8 mouse cellular contexts compared by ENCODE assay signal in the genomic region with DNA sequence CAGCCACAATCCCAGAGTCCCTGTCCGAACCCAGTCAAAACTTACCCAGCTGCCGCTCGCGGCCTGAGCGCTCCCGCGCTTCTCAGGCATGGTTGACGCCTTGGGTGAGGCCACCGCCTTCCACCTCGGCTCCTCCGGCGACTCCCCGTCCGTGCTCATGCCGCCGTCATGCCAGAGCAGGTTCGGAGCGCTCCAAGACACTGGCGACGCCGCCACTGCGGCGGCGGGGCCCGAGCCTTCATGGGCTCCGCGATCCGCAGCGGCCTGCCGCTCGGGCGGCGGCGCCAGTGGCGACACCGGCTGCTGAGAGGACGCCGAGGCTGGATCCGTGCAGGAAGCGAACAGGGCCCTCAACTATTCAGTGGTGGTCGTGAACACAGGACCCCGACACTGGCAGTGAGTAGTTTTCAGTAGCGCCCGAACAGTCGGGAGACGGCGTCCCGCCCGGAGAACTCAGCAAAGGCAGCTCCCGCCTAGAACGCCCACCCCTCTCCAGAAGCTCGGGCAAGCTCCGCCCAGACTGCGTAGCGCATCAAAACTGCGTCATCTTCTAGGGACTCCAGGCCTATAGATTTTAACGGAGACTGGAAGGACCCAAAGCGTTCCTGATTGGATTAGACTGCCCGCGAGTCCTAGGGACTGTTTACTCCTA. TPM values are rescaled to one million over a fixed set of nuclear protein-coding genes. Genes with fewer than 3 reads are reported as not detected.
A peak's percentile ranks its signal among the peaks of the same experiment; 100 is the strongest.
DNase-seq lines count a peak whose midpoint lies in the region; ATAC-seq and TF ChIP-seq lines count a peak whose summit lies in the region.

A gene (minus strand): TSS at position 517 of the 652 bp plus-strand sequence.

- H3K9ac ChIP-seq in kidney, embryonic 14.5 days (ENCODE audit: low read depth, low read length), result peak within 1 kb of the TSS; percentile 70
- H3K9ac ChIP-seq in limb, embryonic 15.5 days, result peak within 1 kb of the TSS; percentile 82

- DNase-seq in A20 (ENCODE audit: low read depth, low spot score), result peak; percentile 91
- DNase-seq in heart, adult 9 months (ENCODE audit: low spot score in 2 of 2), result peak; percentile 90 to 93
- peak; percentile 66 to 82 for DNase-seq in monocyte, adult 2 months (ENCODE audit: low read depth in 1 of 2, low spot score in 2 of 2)
- peak; percentile 84 to 88 for DNase-seq in spleen, postnatal 36 days (ENCODE audit: low spot score in 2 of 2)

- no peak for TF ChIP-seq POLR2A in bone marrow macrophage, adult 2 months (IDR thresholded peaks at IDR 0.05; ENCODE audit: borderline replicate concordance, low read depth, low read length)
- TF ChIP-seq POLR2A in embryonic fibroblast, embryonic 13.5 days (IDR thresholded peaks at IDR 0.05; ENCODE audit: low read depth, low read length), result peak; percentile 82

- H3K4me1 ChIP-seq in bone marrow macrophage, adult 2 months (ENCODE audit: control insufficient read depth, insufficient read depth, low read length), result peaks cover 4% of the 10 kb centered on the region
- H3K4me1 ChIP-seq in embryonic fibroblast, embryonic 13.5 days (ENCODE audit: control insufficient read depth, insufficient read depth, low read length), result no peaks in the 10 kb centered on the region
- no peaks in the 10 kb centered on the region for H3K4me1 ChIP-seq in kidney, embryonic 14.5 days (ENCODE audit: control insufficient read depth, insufficient read depth, low read length)
- peaks cover 6% of the 10 kb centered on the region; the same call in 1 of the 2 replicates for H3K4me1 ChIP-seq in limb, embryonic 15.5 days

- no peak for TF ChIP-seq CTCF in bone marrow macrophage, adult 2 months (IDR thresholded peaks at IDR 0.05; ENCODE audit: low read depth, low read length)
- TF ChIP-seq CTCF in embryonic fibroblast, embryonic 13.5 days (IDR thresholded peaks at IDR 0.05; ENCODE audit: borderline replicate concordance, insufficient read depth, low read length), result no peak

- H3K27ac ChIP-seq in bone marrow macrophage, adult 2 months (ENCODE audit: insufficient read depth, low read depth, low read length), result peak within 1 kb of the TSS; percentile 59
- peak within 1 kb of the TSS; percentile 55 for H3K27ac ChIP-seq in embryonic fibroblast, embryonic 13.5 days (ENCODE audit: insufficient read depth, low read length)
- peak within 1 kb of the TSS; percentile 84 for H3K27ac ChIP-seq in kidney, embryonic 14.5 days (ENCODE audit: low read depth, low read length)
- H3K27ac ChIP-seq in limb, embryonic 15.5 days, result peak within 1 kb of the TSS; percentile 94

- ATAC-seq in kidney, embryonic 14.5 days (ENCODE audit: low FRiP score, low TSS enrichment), result peak; percentile 100
- peak; percentile 98 for ATAC-seq in limb, embryonic 15.5 days (ENCODE audit: insufficient number of reproducible peaks, low FRiP score, low TSS enrichment, low read depth)

- H3K27me3 ChIP-seq in kidney, embryonic 14.5 days (ENCODE audit: control insufficient read depth, insufficient read depth, low read length), result no peaks in the 10 kb centered on the region
- H3K27me3 ChIP-seq in limb, embryonic 15.5 days, result no peaks in the 10 kb centered on the region

- no peaks in the 10 kb centered on the region for H3K36me3 ChIP-seq in kidney, embryonic 14.5 days (ENCODE audit: control insufficient read depth, insufficient read depth, low read length)
- H3K36me3 ChIP-seq in limb, embryonic 15.5 days, result no peaks in the 10 kb centered on the region

- H3K4me2 ChIP-seq in kidney, embryonic 14.5 days (replicated peaks; ENCODE audit: low read depth, low read length), result peak within 1 kb of the TSS; percentile 68
- peak within 1 kb of the TSS; percentile 64 for H3K4me2 ChIP-seq in limb, embryonic 15.5 days

- H3K9me3 ChIP-seq in kidney, embryonic 14.5 days (ENCODE audit: control insufficient read depth, low read length), result peaks cover 2% of the 10 kb centered on the region; the same call in 1 of the 2 replicates
- H3K9me3 ChIP-seq in limb, embryonic 15.5 days, result no peaks in the 10 kb centered on the region

- H3K4me3 ChIP-seq in bone marrow macrophage, adult 2 months (ENCODE audit: insufficient read depth, low read length), result peak within 1 kb of the TSS; percentile 94
- H3K4me3 ChIP-seq in embryonic fibroblast, embryonic 13.5 days (ENCODE audit: insufficient read depth, low read length), result peak within 1 kb of the TSS; percentile 81
- H3K4me3 ChIP-seq in kidney, embryonic 14.5 days (ENCODE audit: low read length), result peak within 1 kb of the TSS; percentile 82
- H3K4me3 ChIP-seq in limb, embryonic 15.5 days, result peak within 1 kb of the TSS; percentile 80

- WGBS in kidney, embryonic 14.5 days, result 0% methylated on average over 60 of the region's 60 CpGs
- WGBS in limb, embryonic 15.5 days, result under 1% methylated on average over 60 of the region's 60 CpGs

RNA-seq across cellular contexts. Expression of the gene that starts here (rescaled TPM):
- 47.8 and 59.2 TPM in 2 replicates for polyA plus RNA-seq in bone marrow macrophage, adult 2 months (2012; ENCODE audit: insufficient read depth, insufficient read length, missing spikeins)
- 39.4 and 49.1 TPM in 2 replicates for polyA plus RNA-seq in embryonic fibroblast, embryonic 13.5 days (2011; ENCODE audit: insufficient read length, low read depth, missing spikeins)
- polyA plus RNA-seq in kidney, embryonic 14.5 days (2014; fragmentation: Nextera tagmentation; extraction: Ambion mirVana), result 37.9 and 50.3 TPM in 2 replicates
- polyA plus RNA-seq in limb, embryonic 15.5 days (2015; fragmentation: Nextera tagmentation; extraction: Ambion mirVana), result 75.8 and 77.1 TPM in 2 replicates

Comparison
In these comparisons a context has a peak if more than half of its experiments do, and no peak if none do; other contexts are left out.
1. Peak in every context shown above with its lines: DNase-seq, ATAC-seq, H3K4me3 ChIP-seq and H3K27ac ChIP-seq.